Mouse (Mus musculus) activated CD4-positive, CD25-positive, alpha-beta regulatory T cell, adult 9 weeks (primary cell): ENCODE measurements around the gene Cdipt. TPM values are rescaled to one million over a fixed set of nuclear protein-coding genes. Genes with fewer than 3 reads are reported as not detected.

Experiments
- polyA plus RNA-seq: library from polyadenylated mRNA; unstranded; fragments of 100-300 nt; shearing (Covaris generic); gene quantifications from one replicate; pipeline ENCODE4 v1.2.1, GENCODE M21; 2017

Gene Cdipt
- 320 TPM for polyA plus RNA-seq

GRCm38 (mm10) chr7:126975893-126975949 is at the start of gene Cdipt:
Gene Cdipt, plus strand, starts transcription at chr7:126975914.

GRCm38 (mm10) chr7:126928384-126929037 is 47.2 kb upstream of the Cdipt start, which contains the start of gene Kctd13:
Gene Kctd13, plus strand, starts transcription at chr7:126928879.

GRCm38 (mm10) chr7:126949403-126949792 is 26.3 kb upstream of the Cdipt start, which contains the start of gene Asphd1:
Gene Asphd1, minus strand, starts transcription at chr7:126949582.

GRCm38 (mm10) chr7:126949793-126950646 is 25.7 kb upstream of the Cdipt start, which contains the start of gene Sez6l2:
Gene Sez6l2, plus strand, starts transcription at chr7:126950563.

GRCm38 (mm10) chr7:126975950-126976866 is 494 bp downstream of the Cdipt start, which contains the start of gene Cdiptos:
Gene Cdiptos, minus strand, starts transcription at chr7:126976098.

GRCm38 (mm10) chr7:127014320-127014719 is 38.6 kb downstream of the Cdipt start, which contains the start of gene Mvp:
Gene Mvp, minus strand, starts transcription at chr7:127014621.

GRCm38 (mm10) chr7:127016481-127016485 is 40.6 kb downstream of the Cdipt start, which contains the start of gene Pagr1b:
Gene Pagr1b, minus strand, starts transcription at chr7:127016484.

GRCm38 (mm10) chr7:127016971-127017949 is 41.5 kb downstream of the Cdipt start, which contains the start of gene Pagr1a:
Gene Pagr1a, minus strand, starts transcription at chr7:127017352.

GRCm38 (mm10) chr7:127020901-127021562 is 45.3 kb downstream of the Cdipt start, which contains the start of the genes Gm42742 and Prrt2:
Gene Gm42742, minus strand, starts transcription at chr7:127021097.
Gene Prrt2, minus strand, starts transcription at chr7:127021211.

GRCm38 (mm10) chr7:127026984-127027726 is 51.4 kb downstream of the Cdipt start, which contains the start of gene Maz:
Gene Maz, minus strand, starts transcription at chr7:127027037.

Other genes with a start within 250 kb of the Cdipt start
- gene Mapk3, start 216.3 kb upstream of the Cdipt start, polyA plus RNA-seq, result 29.4 TPM
- gene Gdpd3, start 209.6 kb upstream of the Cdipt start, polyA plus RNA-seq, result 0.93 TPM
- gene Ypel3, start 199.0 kb upstream of the Cdipt start, polyA plus RNA-seq, result 283 TPM
- 4.4 TPM for gene Tbx6, start 194.4 kb upstream of the Cdipt start, polyA plus RNA-seq
- 420 TPM for gene Ppp4c, start 183.4 kb upstream of the Cdipt start, polyA plus RNA-seq
- not detected for gene Fam57b, start 178.2 kb upstream of the Cdipt start, polyA plus RNA-seq
- not detected for gene 4930451I11Rik, start 144.3 kb upstream of the Cdipt start, polyA plus RNA-seq
- not detected for gene Doc2a, start 128.5 kb upstream of the Cdipt start, polyA plus RNA-seq
- gene Hirip3, start 113.9 kb upstream of the Cdipt start, polyA plus RNA-seq, result 9.9 TPM
- 97.3 TPM for gene Ino80e, start 113.5 kb upstream of the Cdipt start, polyA plus RNA-seq
- gene Taok2, start 91.2 kb upstream of the Cdipt start, polyA plus RNA-seq, result 61.6 TPM
- gene Tmem219, start 53.0 kb upstream of the Cdipt start, polyA plus RNA-seq, result 47.8 TPM
- 11.5 TPM for gene Kctd13, start 47.0 kb upstream of the Cdipt start, polyA plus RNA-seq
- gene Asphd1, start 26.3 kb upstream of the Cdipt start, polyA plus RNA-seq, result 0.17 TPM
- gene Sez6l2, start 25.4 kb upstream of the Cdipt start, polyA plus RNA-seq, result 1.5 TPM
- 2.9 TPM for gene Cdiptos, start 184 bp downstream of the Cdipt start, polyA plus RNA-seq
- 59.1 TPM for gene Mvp, start 38.7 kb downstream of the Cdipt start, polyA plus RNA-seq
- 0.97 TPM for gene Pagr1b, start 40.6 kb downstream of the Cdipt start, polyA plus RNA-seq
- 149 TPM for gene Pagr1a, start 41.4 kb downstream of the Cdipt start, polyA plus RNA-seq
- gene Gm42742, start 45.2 kb downstream of the Cdipt start, polyA plus RNA-seq, result 32.7 TPM
- gene Prrt2, start 45.3 kb downstream of the Cdipt start, polyA plus RNA-seq, result 14.6 TPM
- 24.7 TPM for gene Maz, start 51.1 kb downstream of the Cdipt start, polyA plus RNA-seq
- gene Kif22, start 66.6 kb downstream of the Cdipt start, polyA plus RNA-seq, result 18.7 TPM
- gene Zg16, start 111.4 kb downstream of the Cdipt start, polyA plus RNA-seq, result not detected
- gene AI467606, start 115.4 kb downstream of the Cdipt start, polyA plus RNA-seq, result 389 TPM
- gene Qprt, start 146.3 kb downstream of the Cdipt start, polyA plus RNA-seq, result 19.1 TPM
- gene Spn, start 161.9 kb downstream of the Cdipt start, polyA plus RNA-seq, result 101 TPM
- 80.9 TPM for gene Cd2bp2, start 220.1 kb downstream of the Cdipt start, polyA plus RNA-seq
- 12.2 TPM for gene Tbc1d10b, start 232.6 kb downstream of the Cdipt start, polyA plus RNA-seq
- 20.7 TPM for gene Mylpf, start 233.0 kb downstream of the Cdipt start, polyA plus RNA-seq